Mouse (Mus musculus): ENCODE results near the gene Zfyve1. TPM values are rescaled to one million over a fixed set of nuclear protein-coding genes. Genes with fewer than 3 reads are reported as not detected.

The Zfyve1 gene
- total RNA-seq, 1 experiment from 2014 or later = 22.4 TPM

- no peak for ATAC-seq (replicated peaks in 1 of 2; ENCODE audit: insufficient read depth in 1 of 2, low FRiP score in 2 of 2, low TSS enrichment in 1 of 2, low read depth in 1 of 2, poor library complexity in 2 of 2, severe bottlenecking in 2 of 2)
Measured at GRCm38 (mm10) chr12:83499256-83499655, 97.8 kb downstream of the Zfyve1 start.

DNA sequence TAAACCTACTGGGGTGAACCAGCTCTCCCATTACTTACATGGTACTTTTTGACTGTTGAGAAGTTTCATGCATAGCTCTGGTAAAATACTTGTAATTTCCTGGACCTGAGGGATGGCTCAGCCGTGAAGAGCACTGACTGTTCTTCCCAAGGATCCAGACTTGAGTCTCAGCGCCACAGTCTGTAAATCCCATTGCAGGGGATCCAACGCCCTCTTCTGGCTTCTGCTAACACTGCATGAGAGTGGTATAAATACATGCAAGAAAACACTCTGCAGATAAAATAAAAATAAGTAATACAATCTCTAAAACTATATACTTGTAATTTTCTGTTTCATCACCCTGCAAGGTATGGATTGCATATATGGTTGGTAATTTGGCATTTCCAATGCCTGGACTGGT, 99.1 kb downstream of the Zfyve1 start:
- ATAC-seq (replicated peaks in 1 of 2; ENCODE audit: insufficient read depth in 1 of 2, low FRiP score in 2 of 2, low TSS enrichment in 1 of 2, low read depth in 1 of 2, poor library complexity in 2 of 2, severe bottlenecking in 2 of 2) = no peak

DNA sequence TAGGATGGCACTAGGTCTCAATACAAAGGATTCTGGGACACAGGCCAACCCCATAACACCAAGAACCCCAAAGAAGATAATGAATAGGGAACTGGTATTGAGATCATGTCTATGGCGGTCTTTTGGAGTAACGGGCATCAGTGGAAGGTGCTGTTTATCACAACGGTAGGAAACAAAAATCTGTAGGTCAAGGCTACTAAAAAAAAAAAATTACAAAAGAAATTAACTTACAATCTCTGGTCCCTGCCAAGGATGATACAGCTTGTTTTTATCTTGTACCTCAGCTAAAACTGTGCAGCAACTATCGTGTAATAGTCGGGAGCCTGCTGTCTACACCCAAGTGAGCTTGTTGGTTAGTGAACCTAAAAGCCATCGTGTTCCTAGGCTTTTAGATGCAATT, 100.3 kb downstream of the Zfyve1 start:
- no peak for ATAC-seq (replicated peaks in 1 of 2; ENCODE audit: insufficient read depth in 1 of 2, low FRiP score in 2 of 2, low TSS enrichment in 1 of 2, low read depth in 1 of 2, poor library complexity in 2 of 2, severe bottlenecking in 2 of 2)

Other genes starting within 250 kb of the Zfyve1 start
- gene Dpf3, start 109.5 kb downstream of the Zfyve1 start, total RNA-seq (2017) = 2.5 and 3.9 TPM in 2 replicates
- gene Dcaf4, start 76.8 kb downstream of the Zfyve1 start, total RNA-seq (2017) = 18.6 and 24.7 TPM in 2 replicates
- gene Rbm25, start 34.0 kb upstream of the Zfyve1 start, total RNA-seq (2017) = 294 and 297 TPM in 2 replicates
- 47.2 and 51.2 TPM in 2 replicates for gene Psen1, start 90.9 kb upstream of the Zfyve1 start, total RNA-seq (2017)
- not detected in 2 replicates for gene Papln, start 166.4 kb upstream of the Zfyve1 start, total RNA-seq (2017)